Mouse (Mus musculus): ENCODE measurements around the gene Fabp7. TPM values are rescaled to one million over a fixed set of nuclear protein-coding genes. Genes with fewer than 3 reads are reported as not detected.

Fabp7 gene
- polyA plus RNA-seq, 1 experiment from 2014 or later: 1.8 TPM

Other genes with a start within 250 kb of the Fabp7 start
- gene Pkib, start 152.9 kb upstream of the Fabp7 start, polyA plus RNA-seq (2015; fragmentation: Nextera tagmentation; extraction: Ambion mirVana): 0.88 and 1.1 TPM in 2 replicates
- 24.6 and 27.7 TPM in 2 replicates for gene Smpdl3a, start 9.5 kb downstream of the Fabp7 start, polyA plus RNA-seq (2015; fragmentation: Nextera tagmentation; extraction: Ambion mirVana)

Data from liver, embryonic 15.5 days (tissue).